Mouse (Mus musculus) lung, postnatal 0 days (tissue): Measurements from ENCODE around the gene Zfp524.

ENCODE experiments used
- CTCF ChIP-seq: IDR thresholded peaks from 2 replicates; pipeline ENCODE4 v1.5.1; 2016; ENCODE audit warnings: antibody characterized with exemption, mild to moderate bottlenecking
- EP300 ChIP-seq: IDR thresholded peaks from 2 replicates; pipeline ENCODE4 v1.6.1; 2016; ENCODE audit warnings: antibody characterized with exemption, mild to moderate bottlenecking, control low read depth

DNA sequence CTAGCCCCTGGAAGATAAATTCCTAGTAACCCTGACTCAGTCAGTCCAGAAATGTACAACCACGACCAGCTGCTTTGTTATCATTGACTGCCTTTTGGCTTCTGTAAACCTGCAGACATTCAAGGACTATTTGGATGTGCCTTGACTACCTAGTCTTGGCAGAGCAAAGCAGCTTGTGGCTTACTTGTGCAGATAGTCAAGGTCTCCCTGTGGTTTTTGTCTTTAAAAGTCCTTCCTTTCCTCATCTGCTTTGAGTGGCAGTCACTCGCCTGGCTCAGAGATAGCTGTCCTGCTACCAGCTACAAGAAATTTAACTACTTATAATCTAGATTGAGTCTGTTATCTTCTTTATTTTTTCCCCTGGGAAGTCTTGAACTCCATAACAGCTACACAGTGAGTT is 30.8 kb downstream of the Zfp524 start:
- TF ChIP-seq EP300 = no peak
- no peak for TF ChIP-seq CTCF
